Mouse (Mus musculus): ENCODE measurements at regions not wholly inside any gene's neighbourhood (a gene's known extent, or its start where the extent isn't known, plus 50 kb on each side); places are given as distances from the start of the nearest gene placed in this dataset.

DNA sequence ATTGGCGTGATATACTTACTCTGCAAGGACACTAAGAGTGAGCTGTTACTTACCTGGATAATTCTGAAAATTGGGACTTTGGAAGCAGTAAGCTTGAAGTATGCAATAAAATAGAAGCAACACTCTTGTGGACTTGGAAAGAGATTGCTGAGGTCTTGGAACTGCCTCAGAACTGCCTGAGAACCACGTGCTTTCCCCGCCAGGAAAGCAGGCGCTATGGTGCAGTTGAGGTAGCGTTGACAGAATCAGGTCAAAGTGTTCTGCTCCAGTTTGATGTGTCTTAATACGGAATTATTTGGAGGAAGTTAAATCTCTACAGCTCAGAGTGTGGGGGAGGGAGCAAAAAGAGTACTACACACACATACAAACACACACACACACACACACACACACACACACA lies 102.8 kb upstream of the Gm11146 start:
- DNase-seq (ENCODE audit: low read depth, low spot score): no peak

DNA sequence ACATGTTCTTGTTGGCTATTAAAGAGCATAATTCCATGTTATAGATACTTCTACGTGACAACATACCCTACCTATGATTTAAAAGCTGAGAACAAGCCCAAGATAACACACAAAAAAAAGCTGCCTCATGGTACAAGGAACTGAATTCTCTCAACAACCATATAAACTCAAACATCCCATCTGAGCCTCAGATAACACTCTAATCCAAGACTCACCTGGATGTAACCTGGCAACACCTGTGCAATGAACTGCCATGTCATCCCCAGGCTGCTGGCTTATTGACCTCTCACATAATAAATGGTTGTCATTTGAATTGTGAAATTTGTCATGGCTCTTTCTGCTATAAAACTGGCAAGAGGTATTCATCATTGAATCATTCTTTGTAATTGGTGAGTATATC lies 93.5 kb upstream of the Gm11146 start:
- DNase-seq (ENCODE audit: low read depth, low spot score): no peak

DNA sequence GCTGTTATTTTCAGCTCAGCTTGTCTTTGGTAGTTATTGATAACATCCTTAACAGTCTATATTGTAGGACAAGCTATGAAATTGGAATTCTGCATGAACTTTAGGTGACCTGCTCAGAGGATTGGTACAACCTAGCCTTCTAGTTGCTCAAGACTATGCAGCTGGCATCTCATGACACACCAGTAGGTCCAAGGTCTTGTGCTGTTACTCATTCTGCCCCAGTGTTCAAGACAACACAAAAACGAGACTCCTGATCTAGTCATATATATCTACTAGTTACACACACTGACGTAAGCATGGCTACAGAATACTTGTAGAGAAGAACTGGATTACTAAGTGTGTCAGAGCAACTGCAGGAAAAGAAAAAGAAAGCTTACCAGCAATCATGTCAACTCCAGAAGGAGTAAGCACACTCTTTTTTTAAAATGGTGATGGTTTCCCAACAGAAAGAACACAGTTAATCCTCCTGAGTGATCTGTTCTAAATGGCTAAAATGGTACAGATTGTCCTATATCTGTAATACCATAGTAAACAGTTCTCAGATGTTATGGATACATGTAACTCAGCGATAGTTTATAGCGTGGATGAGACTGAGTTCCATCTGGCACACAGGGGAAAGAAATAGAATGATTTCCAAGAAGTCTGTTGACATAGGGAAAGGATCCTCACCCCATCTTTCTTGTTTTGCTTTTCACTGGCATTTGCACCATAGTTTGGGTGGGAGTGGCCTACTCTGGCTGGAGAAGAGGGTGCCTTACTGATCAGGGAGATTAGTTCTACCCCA lies 85.4 kb upstream of the Gm11146 start:
- no peak for DNase-seq (ENCODE audit: low read depth, low spot score)

DNA sequence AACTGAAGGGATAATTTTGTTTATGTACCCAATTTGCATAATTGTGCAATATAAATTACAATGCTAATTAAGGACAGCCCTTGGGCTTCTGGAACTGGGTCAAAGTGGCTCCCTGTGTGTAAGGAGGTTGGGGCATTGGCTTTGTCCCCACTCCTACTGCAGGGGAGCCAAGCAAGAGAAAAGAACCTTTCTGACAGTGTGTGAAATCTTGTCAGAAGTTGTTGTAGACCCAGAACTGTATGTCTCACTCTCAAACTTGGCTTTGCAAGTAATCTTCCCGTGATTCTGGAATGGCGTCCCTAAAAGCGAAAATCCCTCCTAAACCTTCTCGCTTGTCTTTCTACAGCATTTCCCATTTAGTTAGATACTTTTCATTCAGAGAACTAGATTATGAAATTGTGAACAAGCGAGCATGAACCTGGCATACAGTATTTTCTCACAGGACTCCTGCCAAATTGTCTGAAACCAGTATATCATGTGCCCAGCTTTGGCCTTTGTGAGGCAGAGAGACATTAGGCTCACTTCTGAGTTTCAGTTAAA lies 83.8 kb upstream of the Gm11146 start:
- DNase-seq (ENCODE audit: low read depth, low spot score): peak; percentile 24

DNA sequence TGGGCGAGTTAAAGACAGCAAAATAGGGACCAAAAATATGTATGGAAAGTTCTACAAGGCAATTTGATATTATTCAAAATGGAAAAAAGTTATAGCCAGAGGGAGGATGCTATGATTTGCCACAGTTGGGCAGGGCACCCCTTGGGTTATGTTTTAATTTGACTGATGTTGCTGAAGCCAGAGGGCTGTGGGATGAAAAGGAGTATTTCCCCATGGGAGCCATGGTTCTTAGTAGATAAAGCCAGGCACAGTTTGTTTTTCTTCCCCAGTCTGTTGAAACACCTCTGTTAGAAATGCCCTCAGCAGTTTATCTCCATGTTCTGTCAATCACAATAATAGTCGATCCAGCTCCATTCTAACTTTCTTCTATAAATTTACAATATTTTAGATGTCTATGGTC lies 82.6 kb upstream of the Gm11146 start:
- DNase-seq (ENCODE audit: low read depth, low spot score): no peak

DNA sequence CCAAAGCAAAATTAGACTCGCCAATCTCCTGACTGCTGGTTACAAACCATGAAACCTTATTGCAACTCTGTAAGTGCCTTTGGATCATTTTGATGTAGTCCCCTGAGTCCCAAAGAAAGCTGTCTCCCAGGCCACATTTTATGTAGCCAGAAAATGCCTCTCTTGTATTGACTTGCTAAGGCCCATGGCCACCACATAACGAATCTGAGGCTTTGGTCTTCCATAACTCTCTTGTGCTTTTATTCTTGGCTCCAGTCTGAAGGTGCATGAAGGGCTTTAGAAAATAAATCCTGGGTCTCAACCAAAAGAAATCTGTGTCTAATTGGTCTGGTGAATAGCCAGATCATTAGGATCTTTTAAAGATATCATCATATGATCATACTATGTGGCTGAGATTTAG lies 77.3 kb upstream of the Gm11146 start:
- DNase-seq (ENCODE audit: low read depth, low spot score): no peak

DNA sequence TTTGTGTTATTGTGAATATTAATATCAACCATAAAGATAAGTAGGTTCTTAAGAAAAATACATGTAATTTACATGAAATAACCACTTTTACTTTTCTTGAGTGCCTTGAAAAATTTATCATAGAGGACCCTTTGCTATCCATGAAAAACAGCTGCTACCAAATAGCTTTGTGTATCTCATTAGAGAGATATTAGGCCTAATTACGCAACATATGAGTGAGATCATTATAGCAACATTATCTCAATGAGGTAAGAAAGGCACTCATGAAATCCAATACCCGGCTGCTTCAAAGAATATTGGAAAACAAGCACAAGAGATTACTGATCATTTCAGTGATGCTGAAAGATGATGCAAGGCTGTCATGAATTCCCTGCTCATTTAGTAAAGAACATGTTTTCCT lies 74.9 kb upstream of the Gm11146 start:
- no peak for DNase-seq (ENCODE audit: low read depth, low spot score)

DNA sequence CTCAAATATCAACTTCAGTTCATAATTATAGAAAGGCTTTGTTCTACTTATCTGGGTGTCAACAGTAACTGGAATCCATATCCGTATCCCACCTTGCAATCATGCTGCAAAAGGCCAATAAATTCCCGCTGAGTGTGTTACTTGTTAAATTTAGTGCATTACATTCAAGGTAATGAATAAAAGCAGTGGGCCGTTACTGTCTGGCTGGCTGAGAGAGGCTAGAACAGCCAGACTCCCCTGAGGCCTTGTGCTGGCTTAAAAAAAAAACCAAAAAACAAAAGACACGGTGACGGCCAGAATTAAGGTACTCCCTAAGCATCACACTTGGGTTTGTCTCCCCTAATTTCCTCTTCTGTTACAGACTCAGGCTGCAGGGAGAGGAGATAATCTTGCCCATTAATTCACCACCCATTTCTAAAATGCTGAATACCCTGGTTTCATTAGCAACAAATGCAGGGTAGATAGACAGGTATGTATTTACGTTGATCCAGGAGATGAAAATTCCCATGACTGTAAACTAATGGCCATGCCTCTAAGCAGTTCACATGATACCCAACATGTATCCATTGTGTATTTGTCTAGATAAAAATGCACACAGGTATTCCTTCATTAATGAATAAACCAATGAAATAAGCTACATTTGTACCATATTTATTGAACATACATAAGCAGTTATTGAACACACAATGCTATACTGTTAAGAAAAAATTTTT lies 74.1 kb upstream of the Gm11146 start:
- no peak for DNase-seq (ENCODE audit: low read depth, low spot score)

DNA sequence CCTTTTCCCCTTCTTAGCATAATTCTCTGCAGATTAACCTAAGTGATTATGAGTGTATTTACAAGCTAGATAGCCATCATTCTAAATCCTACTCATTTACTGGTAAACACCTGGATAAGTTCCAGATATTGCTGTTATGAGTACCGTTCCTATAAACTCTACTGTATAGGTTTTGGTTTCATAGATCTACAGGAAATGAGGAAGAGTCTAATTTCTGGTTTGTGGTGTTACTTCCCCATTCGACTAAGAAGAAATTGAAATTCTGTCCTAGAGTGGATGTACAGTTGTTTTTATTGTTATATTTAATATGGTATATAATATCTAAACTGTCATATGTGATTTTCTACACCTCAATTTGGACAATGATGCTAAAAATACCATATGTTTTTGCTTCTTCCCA lies 69.4 kb upstream of the Gm11146 start:
- DNase-seq (ENCODE audit: low read depth, low spot score): no peak

DNA sequence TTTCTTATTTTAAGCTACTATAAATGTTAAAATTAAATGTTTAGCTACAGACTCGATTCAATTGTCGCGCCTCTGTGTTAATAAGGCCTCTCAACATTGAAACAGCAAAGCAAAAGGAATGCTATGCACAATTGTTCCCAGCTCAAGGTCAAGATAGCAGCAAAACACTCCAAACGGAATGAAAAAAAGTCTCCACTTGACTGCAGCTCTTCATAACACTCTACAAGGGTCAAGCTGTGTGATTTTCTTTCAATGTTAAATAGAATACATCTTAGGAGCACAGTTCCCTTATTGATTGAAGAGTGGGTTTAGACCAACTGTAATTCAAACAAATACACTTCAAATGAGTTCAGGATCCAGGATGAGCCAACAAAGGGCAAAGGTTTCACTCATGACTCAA lies 63.9 kb upstream of the Gm11146 start:
- no peak for DNase-seq (ENCODE audit: low read depth, low spot score)

DNA sequence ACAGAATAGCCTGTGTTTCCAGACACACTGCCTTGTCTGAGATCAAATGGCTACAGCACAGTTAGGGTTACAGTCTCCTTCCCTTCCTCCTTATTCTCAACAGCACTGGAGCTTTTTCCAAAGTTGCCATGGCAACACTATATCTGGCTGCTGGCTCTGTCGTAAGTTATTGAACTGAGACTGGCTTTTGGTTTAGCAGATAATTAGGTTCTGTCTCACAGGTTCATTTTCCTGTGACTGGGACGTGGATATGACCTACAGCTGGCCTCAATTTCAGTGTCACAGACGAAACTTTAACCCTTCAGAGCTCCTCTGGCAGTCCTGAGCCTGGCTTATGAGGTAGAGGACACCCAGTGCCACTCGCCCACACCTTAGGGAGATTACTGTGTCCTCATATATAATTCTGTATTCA lies 60.2 kb upstream of the Gm11146 start:
- DNase-seq (ENCODE audit: low read depth, low spot score): no peak

DNA sequence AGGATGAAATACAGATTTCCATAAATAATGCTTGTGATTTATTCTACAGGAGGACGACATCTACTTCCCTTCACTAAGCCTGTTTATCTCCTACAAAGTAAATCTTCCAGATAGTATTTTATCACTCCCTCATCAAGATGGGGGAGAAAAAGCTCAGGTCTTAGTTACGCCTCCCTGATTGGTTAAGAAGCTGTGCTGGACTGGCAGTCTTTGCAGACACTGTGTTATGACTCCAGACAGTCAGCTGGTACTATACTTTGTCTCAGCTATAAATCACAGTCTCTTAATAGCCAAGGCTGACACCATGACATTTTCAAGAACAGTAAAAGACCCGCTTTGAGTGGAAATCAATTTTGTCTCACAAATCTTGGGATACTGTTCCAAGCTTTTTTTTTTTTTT lies 51.4 kb upstream of the Gm11146 start:
- no peak for DNase-seq (ENCODE audit: low read depth, low spot score)

Measured in skeletal muscle tissue, adult 2 months (tissue).